Mouse (Mus musculus) liver, postnatal 0 days (tissue): ENCODE results near the gene Arhgef6.

Experiments
- CTCF ChIP-seq: sonication (generic); IDR thresholded peaks from 2 replicates; pipeline ENCODE4 v1.5.1; 2016; ENCODE audit warnings: antibody characterized with exemption, low read depth
- EP300 ChIP-seq: IDR thresholded peaks from 2 replicates; pipeline ENCODE4 v1.6.1; 2016; ENCODE audit warnings: antibody characterized with exemption, low read depth, mild to moderate bottlenecking

DNA sequence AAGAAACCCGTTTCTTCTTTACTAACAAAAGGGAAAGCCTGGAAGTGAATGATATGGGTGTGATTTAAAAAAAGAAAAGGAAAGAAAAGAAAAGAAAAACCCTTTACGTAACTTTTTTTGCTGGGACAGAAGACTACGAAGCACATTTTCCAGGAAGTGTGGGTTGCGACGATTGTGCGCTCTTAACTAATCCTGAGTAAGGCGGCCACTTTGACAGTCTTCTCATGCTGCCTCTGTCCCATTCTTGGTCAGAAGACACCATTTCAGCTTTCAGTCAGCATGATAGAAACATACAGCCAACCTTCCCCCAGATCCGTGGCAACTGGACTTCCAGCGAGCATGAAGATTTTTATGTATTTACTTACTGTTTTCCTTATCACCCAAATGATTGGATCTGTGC is 126.7 kb downstream of the Arhgef6 start, which contains the start of gene Cd40lg:
- TF ChIP-seq CTCF (no peak), EP300 (no peak)
